Mouse (Mus musculus): ENCODE data around the gene Zfp984. TPM values are rescaled to one million over a fixed set of nuclear protein-coding genes. Genes with fewer than 3 reads are reported as not detected.
"Not testable (repeated sequence)": the region's sequence is repeated elsewhere in the genome, so short reads cannot be mapped to it uniquely, and the experiment has no call there.

The Zfp984 gene
- total RNA-seq (2017): 44.7 and 50.8 TPM in 2 replicates

DNA sequence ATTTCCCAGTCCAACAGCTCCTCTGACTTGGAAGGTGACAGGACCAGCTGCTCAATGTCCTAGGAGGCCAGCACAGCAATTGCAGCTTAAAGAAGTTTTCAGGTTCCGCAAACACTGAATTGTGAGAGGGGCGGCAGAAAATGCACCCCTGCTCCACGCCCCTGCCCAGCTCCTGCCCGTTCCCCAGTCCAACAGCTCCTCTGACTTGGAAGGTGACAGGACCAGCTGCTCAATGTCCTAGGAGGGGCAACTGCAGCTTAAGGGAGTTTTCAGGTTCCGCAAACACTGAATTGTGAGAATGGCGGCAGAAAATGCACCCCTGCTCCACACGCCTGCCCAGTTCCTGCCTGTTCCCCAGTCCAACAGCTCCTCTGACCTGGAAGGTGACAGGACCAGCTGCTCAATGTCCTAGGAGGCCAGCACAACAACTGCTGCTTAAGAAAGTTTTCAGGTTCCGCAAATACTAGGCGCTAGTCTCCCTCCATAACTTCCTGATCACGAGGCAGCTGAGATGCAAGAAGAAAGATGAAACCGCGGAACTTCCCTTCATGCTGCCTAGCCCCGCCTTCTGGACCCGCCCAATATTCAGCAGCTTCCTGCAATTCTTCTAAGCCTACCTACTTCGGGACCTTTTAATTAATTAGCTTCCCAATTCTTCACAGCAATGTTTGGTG is at the start of gene Zfp984:
Gene Zfp984 (minus strand): TSS at position 497 of the 674 bp plus-strand sequence.
- ATAC-seq (ENCODE audit: extremely low read depth, insufficient number of reproducible peaks, low FRiP score, poor library complexity, severe bottlenecking): peak; percentile 86

DNA sequence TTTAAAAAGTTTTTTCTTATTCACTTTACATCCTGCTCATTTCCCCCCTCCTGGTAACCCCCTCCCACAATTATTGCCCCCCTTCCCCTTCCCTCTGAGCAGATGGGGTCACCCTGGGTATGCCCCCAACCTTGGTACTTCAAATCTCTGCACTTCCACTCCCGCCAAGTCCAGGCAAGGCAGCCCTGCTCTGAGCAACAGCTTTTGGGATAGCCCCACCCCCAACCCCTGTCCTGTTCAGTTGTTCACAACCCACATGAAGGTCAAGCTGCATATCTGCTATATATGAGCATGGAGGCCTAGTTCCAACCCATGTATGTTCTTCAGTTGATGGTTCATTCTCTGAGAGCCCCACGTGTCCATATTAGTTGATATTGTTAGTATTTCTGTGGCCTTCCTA is 41.2 kb upstream of the Zfp984 start:
- ATAC-seq (ENCODE audit: extremely low read depth, insufficient number of reproducible peaks, low FRiP score, poor library complexity, severe bottlenecking): no peak

DNA sequence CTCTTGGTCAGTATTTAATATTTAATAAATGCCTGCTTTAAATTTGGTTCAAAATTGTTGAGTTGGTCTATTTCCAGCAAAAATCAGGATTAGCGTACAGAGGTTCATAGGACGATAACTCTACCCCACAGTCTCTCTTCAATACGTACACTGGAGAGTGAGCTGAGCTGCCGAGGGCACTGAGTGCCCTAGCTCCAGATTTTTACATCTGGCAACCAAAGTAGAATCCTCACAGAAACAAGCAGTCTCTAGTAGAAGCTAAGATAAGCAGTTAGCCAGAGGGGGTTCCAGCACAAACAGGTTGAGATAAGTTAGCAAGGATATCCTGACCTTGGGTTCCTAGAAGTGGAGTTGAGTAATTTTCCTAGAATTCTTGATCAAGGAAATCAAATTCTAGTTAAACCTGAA is 39.0 kb upstream of the Zfp984 start:
- ATAC-seq (ENCODE audit: extremely low read depth, insufficient number of reproducible peaks, low FRiP score, poor library complexity, severe bottlenecking): no peak

DNA sequence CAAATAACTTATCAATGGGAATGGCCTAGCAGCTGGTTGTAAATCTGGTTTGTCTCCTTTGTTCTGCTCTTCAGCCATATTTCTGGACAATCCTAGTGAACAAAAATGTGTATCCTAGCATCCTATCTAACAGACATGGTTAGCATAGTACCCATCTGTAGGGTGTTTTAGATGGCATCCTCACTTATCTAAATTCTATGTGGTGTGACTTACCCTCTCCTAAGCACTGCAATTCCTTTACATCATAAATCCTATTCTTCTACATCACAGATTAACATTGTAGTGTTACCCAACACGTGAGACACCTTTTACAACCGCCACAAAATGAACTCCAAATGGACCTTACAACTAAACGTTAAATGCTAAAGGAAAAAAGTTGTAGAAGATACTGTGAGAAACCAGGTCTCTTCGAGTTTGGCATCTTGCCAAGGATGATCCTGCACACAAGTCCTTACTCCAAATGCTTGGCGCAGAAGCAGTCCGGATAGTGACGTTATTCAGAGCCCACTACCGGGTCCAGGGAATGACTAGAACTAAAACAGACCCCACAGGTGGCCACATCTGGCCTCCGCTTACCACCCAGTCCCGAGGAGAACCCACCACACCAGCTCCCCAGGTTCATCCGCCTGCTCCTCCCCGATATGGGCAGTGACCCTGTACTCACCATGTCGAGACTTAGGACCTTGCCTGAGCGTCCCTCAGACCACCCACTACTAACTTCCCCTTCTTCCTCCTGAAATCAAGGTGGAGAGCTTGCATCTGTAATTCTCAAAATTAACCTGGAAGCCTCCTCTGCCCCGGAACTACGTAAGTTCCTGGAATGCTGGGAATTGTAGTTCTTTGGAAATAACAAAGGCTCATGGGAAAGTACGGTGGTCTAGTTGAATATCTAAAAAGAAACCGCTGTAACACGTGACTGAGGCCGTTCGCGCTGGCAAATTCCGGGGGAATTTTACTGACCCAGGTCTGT is 38.3 kb upstream of the Zfp984 start, which contains the start of gene Zfp933:
Gene Zfp933 (minus strand): TSS at position 753 of the 970 bp plus-strand sequence.
- ATAC-seq (ENCODE audit: extremely low read depth, insufficient number of reproducible peaks, low FRiP score, poor library complexity, severe bottlenecking): peak; percentile 85

DNA sequence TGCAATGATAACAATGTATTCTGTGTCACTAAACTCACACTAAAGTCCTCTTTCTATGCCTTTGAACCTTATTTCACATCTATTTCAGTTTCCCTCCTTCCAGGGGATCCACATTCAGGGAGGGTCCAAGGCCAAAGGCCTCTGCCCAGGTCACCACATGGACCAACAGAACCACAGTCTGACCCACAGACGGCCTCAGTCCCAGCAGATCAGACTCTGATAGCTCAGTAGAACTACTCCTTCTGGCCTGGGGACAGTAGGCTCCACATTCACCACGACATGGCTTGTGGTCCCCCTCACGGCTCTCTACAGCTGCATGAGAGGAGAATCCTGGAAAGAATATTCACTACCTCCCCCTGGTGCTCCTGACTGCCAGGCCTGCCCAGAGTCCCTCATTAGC is 33.3 kb upstream of the Zfp984 start:
- ATAC-seq (ENCODE audit: extremely low read depth, insufficient number of reproducible peaks, low FRiP score, poor library complexity, severe bottlenecking): no peak

DNA sequence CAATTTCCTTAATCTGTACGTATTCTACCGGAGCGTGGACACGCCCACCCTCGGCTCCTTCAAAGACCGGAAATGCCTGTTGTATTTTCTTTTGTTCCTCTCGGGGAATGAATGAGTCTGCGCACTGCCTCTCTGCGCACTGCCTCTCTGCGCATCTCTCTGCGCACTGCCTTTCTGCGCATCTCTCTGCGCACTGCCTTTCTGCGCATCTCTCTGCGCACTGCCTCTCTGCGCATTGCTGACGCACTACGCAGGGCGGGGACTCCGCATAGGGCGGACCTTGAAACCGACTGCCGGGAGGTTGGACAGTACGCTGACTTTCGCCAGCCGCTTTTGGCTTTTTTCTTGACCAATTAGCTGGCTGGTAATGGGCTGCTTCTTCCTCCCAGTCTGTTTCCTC is 29.7 kb upstream of the Zfp984 start:
- ATAC-seq (ENCODE audit: extremely low read depth, insufficient number of reproducible peaks, low FRiP score, poor library complexity, severe bottlenecking): not testable (repeated sequence)

DNA sequence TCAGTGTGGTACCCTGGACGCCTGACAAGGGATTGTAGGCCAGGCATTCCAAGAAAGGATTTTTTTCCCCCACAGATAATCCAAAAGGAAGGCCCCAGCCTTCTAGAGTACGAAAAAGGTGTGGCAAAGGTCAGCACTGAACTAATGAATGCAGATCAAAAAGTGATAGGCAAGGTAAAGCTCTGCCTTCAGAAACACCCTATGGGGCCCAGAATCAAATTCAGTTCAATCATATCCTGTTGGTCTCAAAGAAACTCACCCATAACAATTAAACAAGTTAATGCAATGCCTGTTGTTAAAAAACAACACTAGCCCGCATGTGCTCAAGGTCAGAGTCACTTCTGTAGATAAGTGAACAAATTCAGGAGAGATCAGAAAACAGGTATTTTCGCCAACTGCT is 14.8 kb upstream of the Zfp984 start:
- ATAC-seq (ENCODE audit: extremely low read depth, insufficient number of reproducible peaks, low FRiP score, poor library complexity, severe bottlenecking): no peak

DNA sequence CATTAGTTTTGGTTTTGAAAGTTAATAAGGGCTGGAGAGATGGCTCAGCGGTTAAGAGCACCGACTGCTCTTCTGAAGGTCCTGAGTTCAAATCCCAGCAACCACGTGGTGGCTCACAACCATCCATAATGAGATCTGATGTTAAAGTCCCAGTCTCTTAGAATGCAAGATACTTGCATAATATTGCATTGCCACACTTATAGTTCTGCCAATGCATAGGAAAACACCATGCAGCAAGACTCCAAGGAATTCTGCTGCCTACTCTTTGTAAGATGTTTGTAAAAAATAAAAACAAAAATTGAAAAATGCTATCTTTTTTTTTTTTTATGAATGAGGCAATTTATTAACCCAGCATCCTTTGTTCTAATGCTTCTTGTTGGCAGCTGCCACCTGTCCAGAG is 11.8 kb upstream of the Zfp984 start:
- ATAC-seq (ENCODE audit: extremely low read depth, insufficient number of reproducible peaks, low FRiP score, poor library complexity, severe bottlenecking): not testable (repeated sequence)

DNA sequence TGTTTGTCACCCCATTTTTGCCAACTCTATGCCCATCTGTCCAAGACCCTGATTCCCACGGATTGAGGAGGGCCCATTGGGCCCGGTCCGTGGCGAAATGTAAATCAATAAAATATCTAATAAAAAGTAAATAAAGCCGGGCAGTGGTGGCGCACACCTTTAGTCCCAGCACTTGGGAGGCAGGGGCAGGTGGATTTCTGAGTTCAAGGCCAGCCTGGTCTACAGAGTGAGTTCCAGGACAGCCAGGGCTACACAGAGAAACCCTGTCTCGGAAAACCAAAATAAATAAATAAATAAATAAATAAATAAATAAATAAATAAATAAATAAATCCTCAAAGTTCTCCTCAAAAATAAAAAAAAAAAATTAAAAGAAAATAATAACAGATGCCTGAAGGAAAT is 10.1 kb upstream of the Zfp984 start:
- ATAC-seq (ENCODE audit: extremely low read depth, insufficient number of reproducible peaks, low FRiP score, poor library complexity, severe bottlenecking): not testable (repeated sequence)

DNA sequence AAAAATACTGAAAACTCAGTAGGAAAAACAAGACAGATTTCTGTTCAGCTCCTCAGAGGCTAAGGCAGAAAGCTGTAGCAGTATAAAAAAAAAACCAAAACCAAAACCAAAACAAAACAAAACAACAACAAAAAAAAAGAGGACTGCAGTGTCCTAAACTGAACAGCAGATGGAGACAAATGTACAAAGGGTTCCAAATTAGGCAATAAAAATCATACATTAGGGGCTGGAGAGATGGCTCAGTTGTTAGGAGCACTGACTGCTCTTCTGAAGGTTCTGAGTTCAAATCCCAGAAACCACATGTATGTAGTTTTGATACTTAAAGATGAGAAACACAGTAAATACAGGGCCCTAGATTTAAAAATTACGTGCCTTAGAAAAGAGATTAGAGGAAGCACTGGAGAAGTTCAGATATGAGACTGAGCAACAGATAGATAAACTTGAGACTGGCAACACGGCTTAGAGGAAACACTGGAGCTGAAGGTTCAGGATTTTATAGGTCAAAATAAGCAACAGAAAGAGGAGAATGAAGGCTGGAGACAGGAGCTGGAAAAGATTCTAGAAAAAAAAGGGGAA is 5.1 kb upstream of the Zfp984 start:
- peak; percentile 82; the same call in 1 of the 2 replicates for ATAC-seq (ENCODE audit: extremely low read depth, insufficient number of reproducible peaks, low FRiP score, poor library complexity, severe bottlenecking)

DNA sequence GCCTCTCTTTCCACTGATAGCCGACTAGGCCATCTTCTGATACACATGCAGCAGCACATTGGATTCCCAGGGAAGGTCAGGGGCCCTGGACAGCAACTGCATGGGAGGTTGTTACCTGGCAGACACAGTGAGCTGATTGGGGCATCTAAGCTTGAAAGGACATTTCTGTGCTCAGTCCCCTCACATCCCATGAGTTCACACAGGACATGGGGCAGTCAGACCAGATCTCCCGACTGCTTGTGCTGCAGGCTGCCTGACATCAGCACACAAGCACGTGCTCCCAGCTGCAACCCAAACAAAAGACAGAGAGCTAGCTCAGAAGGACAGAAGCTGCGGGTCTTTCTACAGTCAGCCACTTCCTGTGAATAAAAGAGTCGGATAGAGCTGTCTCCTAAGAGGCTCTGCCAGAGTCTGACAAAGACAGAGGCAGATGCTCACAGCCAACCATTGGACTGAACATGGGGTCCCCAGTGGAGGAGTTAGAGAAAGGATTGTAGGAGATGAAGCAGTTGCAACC is 3.7 kb upstream of the Zfp984 start:
- ATAC-seq (ENCODE audit: extremely low read depth, insufficient number of reproducible peaks, low FRiP score, poor library complexity, severe bottlenecking): no peak

DNA sequence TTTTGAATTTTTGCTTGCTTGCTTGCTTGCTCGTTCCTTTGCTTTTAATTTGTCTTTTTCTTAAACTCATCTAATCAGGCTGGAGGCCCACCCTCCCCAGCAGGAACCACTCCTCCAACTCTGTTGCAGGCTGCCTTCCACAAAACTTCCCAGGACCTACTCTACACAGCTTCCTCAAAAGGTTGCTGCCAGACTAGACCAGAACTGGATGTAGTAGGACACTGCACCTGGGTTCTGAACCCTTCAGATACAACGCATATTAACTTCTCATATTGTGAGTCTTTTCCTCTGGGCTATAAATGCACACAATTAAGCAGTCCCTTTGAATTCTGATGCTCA is 347 bp upstream of the Zfp984 start:
- not testable (repeated sequence) for ATAC-seq (ENCODE audit: extremely low read depth, insufficient number of reproducible peaks, low FRiP score, poor library complexity, severe bottlenecking)

DNA sequence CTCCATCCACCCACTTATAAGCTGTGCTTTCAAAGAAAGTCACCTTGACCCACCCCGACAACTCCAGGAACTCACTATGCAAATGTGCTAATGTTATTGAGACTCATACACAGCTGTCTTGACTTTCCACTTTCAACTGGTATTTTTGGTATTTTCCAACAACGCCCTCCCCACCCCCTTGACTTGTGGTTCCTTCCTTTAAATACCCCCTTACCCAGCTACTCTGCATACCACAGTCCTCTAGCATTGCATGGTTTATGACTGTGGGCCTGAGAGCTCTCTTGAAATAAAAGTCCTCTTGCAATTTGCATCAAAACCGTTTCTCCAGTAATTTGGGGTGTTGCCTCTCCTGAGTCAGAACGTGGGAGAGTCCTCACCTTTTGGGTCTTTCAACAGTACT is 1.1 kb downstream of the Zfp984 start:
- peak; percentile 47; the same call in 1 of the 2 replicates for ATAC-seq (ENCODE audit: extremely low read depth, insufficient number of reproducible peaks, low FRiP score, poor library complexity, severe bottlenecking)

DNA sequence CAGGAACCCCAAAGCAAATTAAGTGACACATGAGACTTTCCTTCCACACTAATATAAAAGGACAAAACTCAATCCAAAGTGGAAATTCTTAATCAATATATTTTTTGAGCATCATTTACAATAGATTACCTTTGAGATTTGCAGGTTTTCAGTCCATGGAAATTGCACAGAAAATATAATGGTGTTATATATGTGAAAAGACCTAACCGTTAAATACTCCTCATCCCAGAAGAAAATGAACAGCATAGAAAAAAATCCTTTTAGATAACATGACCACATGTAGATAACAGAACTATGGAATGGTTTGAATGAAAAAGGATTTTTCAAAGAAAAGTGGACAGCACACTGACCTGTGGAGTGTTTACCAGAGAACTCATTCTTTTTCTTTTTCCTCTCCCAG is 14.3 kb downstream of the Zfp984 start:
- ATAC-seq (ENCODE audit: extremely low read depth, insufficient number of reproducible peaks, low FRiP score, poor library complexity, severe bottlenecking): not testable (repeated sequence)

DNA sequence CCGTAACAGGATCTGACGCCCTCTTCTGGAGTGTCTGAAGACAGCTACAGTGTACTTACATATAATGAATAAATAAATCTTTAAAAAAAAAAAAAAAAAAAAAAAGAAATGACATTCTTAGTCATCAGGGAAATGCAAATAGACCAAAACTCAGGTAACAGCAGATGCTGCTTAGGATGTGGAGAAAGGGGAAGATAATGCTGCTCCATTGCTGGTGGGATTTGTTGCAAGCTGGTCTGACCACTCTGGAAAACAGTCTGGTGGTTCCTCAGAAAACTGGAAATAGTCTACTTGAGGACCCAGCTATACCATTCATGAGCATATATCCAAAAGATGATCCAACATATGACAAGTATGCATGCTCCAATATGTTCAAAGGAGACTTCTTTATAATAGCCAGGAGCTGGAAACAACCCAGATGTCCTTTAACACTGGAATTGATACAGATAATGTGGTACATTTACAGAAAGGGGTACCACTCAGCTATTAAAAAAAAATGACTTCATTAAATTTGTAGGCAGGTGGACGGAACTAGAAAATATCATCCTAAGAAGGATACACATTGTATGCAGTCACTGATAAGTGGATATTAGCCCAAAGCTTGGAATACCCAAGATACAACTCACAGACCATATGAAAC is 15.4 kb downstream of the Zfp984 start:
- not testable (repeated sequence) for ATAC-seq (ENCODE audit: extremely low read depth, insufficient number of reproducible peaks, low FRiP score, poor library complexity, severe bottlenecking)

DNA sequence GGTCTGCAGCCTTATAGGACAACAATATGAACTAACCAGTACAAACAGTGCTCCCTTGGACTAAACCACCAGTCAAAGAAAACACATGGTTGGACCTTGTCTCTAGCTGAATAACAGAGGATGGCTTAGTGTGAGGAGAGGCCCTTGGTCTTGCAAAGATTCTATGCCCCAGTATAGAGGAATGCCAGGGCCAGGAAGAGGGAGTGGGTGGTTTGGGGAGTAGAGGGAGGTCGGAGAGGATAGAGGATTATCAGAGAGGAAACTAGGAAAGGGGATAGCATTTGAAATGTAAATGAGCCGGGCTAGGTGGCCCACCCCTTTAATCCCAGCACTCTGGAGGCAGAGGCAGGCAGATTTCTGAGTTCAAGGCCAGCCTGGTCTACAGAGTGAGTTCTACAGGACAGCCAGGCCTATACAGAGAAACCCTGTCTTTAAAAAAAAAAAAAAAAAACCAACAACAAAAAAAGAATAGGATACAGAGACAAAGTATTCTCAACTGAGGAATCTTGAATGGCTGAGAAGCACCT is 16.1 kb downstream of the Zfp984 start:
- not testable (repeated sequence) for ATAC-seq (ENCODE audit: extremely low read depth, insufficient number of reproducible peaks, low FRiP score, poor library complexity, severe bottlenecking)

DNA sequence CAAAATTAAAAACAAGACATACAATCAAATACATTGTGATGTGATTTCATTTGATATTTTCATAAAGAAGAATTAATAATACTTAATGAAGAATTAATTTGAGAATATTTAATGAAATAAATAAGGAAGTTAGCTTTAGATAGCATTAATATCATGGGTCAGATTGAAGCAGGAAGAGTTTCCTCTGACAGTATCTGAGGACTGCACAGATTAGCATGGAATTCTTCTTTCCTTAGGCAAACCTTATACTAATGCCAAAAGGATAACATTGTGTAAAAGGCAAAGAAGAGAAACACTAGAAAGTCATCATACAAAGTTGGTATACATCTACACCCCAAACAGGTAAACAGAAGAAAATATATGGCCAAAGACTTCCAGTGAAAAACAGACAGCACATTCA is 17.9 kb downstream of the Zfp984 start:
- ATAC-seq (ENCODE audit: extremely low read depth, insufficient number of reproducible peaks, low FRiP score, poor library complexity, severe bottlenecking): not testable (repeated sequence)

DNA sequence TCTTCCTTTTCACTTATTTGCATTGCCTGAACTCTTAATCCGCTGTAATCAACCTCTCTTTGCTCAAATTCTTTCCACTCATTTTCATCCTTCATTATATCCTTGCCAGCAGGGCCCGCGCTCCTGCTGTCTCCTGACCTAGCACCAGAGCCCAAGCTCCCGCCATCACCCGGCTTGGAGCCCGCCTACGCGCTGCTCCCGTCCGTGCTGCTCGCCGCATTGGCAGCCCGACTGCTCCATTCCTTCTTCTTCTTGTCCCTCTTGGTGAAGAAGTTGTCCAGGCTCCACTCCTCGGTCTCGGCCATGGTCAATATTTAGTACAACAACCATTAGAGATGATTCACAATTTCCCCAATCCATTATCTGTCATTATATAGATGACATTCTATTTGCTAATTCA is 63.3 kb downstream of the Zfp984 start:
- ATAC-seq (ENCODE audit: extremely low read depth, insufficient number of reproducible peaks, low FRiP score, poor library complexity, severe bottlenecking): not testable (repeated sequence)
